ENCODE assay signal across 9 mouse cellular contexts in the genomic region with DNA sequence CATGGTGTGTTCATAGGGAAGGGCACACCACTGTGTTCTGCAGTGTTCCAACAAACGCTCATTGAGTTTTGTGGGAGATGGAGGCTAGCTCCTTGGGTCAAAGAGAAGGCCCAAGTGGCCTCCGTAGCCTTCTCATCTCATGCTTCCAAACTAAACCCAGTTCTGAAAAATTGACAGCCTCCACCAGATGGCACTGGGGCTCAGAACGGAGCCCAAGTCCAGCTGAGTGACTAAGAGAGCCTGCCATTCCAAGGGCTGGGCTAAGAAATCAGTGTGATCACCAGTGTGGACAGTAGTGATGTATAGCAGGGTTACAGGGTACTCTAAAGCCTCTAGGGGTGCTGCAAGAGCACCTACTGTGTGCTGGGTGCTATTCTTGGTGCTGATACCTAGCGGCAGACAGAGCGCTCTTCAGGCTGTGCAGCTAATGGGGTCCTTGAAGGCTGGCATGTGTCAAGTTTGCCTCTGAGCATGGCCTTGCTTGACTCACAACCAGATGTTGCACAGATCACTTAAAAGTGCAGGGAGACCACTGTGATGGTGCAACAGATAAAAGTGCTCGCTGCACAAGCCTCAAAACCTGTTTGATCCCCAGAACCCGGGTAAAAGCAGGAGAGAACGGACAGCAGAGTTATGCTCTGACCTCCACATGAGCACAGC. TPM values are rescaled to one million over a fixed set of nuclear protein-coding genes. Genes with fewer than 3 reads are reported as not detected.
DNase-seq lines count a peak whose midpoint lies in the region; ATAC-seq and TF ChIP-seq lines count a peak whose summit lies in the region.
"Had no signal": no experiment of that assay in that cellular context is flagged by ENCODE, and none has a peak within 500 bp of the region (broad histone marks: within the 10 kb centered on the region; RNA-seq: fewer than 3 reads in every experiment).

No protein-coding gene starts in this region.

- H3K9ac ChIP-seq in forebrain, postnatal 0 days, result no peak overlapping the region
- H3K9ac ChIP-seq in forebrain, embryonic 11.5 days (ENCODE audit: low read length), result no peak overlapping the region
- H3K9ac ChIP-seq in lung, postnatal 0 days (replicated peaks; ENCODE audit: low read depth), result no peak overlapping the region

- H3K4me2 ChIP-seq in forebrain, postnatal 0 days (ENCODE audit: low read depth), result no peak overlapping the region
- no peak overlapping the region for H3K4me2 ChIP-seq in forebrain, embryonic 11.5 days (ENCODE audit: low read depth, low read length, severe bottlenecking)
- H3K4me2 ChIP-seq in lung, postnatal 0 days (replicated peaks; ENCODE audit: low read depth, low read length), result no peak overlapping the region

- H3K4me1 ChIP-seq in forebrain, postnatal 0 days (ENCODE audit: insufficient read depth), result 0 out of 2 replicates have a peak, but pooled peaks cover 4% of the 10 kb centered on the region
- H3K4me1 ChIP-seq in forebrain, embryonic 11.5 days (replicated peaks; ENCODE audit: control insufficient read depth, insufficient read depth, low read length), result peaks cover 5% of the 10 kb centered on the region; the same call in 1 of the 2 replicates
- no peaks in the 10 kb centered on the region for H3K4me1 ChIP-seq in lung, postnatal 0 days (ENCODE audit: insufficient read depth, low read depth, low read length)
- peaks cover 41% of the 10 kb centered on the region for H3K4me1 ChIP-seq in olfactory bulb, adult 2 months (ENCODE audit: control insufficient read depth, insufficient read depth, low read length)
- no peaks in the 10 kb centered on the region for H3K4me1 ChIP-seq in thymus, adult 2 months (replicated peaks; ENCODE audit: control insufficient read depth, insufficient read depth, low read length)

- 82% methylated on average over 8 of the region's 8 CpGs for WGBS in forebrain, postnatal 0 days
- WGBS in forebrain, embryonic 11.5 days, result 81% methylated on average over 8 of the region's 8 CpGs
- 72% methylated on average over 8 of the region's 8 CpGs for WGBS in lung, postnatal 0 days
- 77% methylated on average over 8 of the region's 8 CpGs for WGBS in olfactory bulb, adult 2 months
- 82% methylated on average over 8 of the region's 8 CpGs for WGBS in thymus, adult 2 months

- no peak for TF ChIP-seq POLR2A in olfactory bulb, adult 2 months (IDR thresholded peaks at IDR 0.05; ENCODE audit: insufficient read depth, low read depth, low read length)
- no peak for TF ChIP-seq POLR2A in thymus, adult 2 months (IDR thresholded peaks at IDR 0.05; ENCODE audit: control insufficient read depth, extremely low read depth, insufficient read depth, low read length, poor library complexity)

- H3K27ac ChIP-seq in forebrain, postnatal 0 days (ENCODE audit: low read depth, low read length), result no peak overlapping the region
- H3K27ac ChIP-seq in forebrain, embryonic 11.5 days (ENCODE audit: low read depth, low read length), result no peak overlapping the region
- H3K27ac ChIP-seq in lung, postnatal 0 days (ENCODE audit: low read length), result no peak overlapping the region
- H3K27ac ChIP-seq in olfactory bulb, adult 2 months (ENCODE audit: insufficient read depth, low read depth, low read length), result no peak overlapping the region
- H3K27ac ChIP-seq in thymus, adult 2 months (ENCODE audit: control insufficient read depth, insufficient read depth, low read length), result no peak overlapping the region

- H3K9me3 ChIP-seq in forebrain, postnatal 0 days (ENCODE audit: low read length), result no peaks in the 10 kb centered on the region
- no peaks in the 10 kb centered on the region for H3K9me3 ChIP-seq in forebrain, embryonic 11.5 days (ENCODE audit: control insufficient read depth, low read length)
- H3K9me3 ChIP-seq in lung, postnatal 0 days (ENCODE audit: low read length), result no peaks in the 10 kb centered on the region

- ATAC-seq in forebrain, postnatal 0 days, result peak; percentile 25; the same call in 1 of the 2 replicates
- ATAC-seq in forebrain, embryonic 11.5 days (replicated peaks; ENCODE audit: low FRiP score), result no peak
- ATAC-seq in lung, postnatal 0 days, result no peak

- H3K27me3 ChIP-seq in forebrain, postnatal 0 days (ENCODE audit: insufficient read depth, low read length), result no peaks in the 10 kb centered on the region
- no peaks in the 10 kb centered on the region for H3K27me3 ChIP-seq in forebrain, embryonic 11.5 days (ENCODE audit: control insufficient read depth, insufficient read depth, low read length)
- H3K27me3 ChIP-seq in lung, postnatal 0 days (replicated peaks; ENCODE audit: insufficient read depth, low read length), result no peaks in the 10 kb centered on the region
- H3K27me3 ChIP-seq in thymus, adult 2 months (ENCODE audit: control insufficient read depth, insufficient read depth, low read length), result no peaks in the 10 kb centered on the region

- peak; percentile 62 for TF ChIP-seq CTCF in forebrain, postnatal 0 days (IDR thresholded peaks at IDR 0.05; ENCODE audit: low read depth)
- peak; percentile 52 for TF ChIP-seq CTCF in lung, postnatal 0 days (IDR thresholded peaks at IDR 0.05)
- TF ChIP-seq CTCF in olfactory bulb, adult 2 months (IDR thresholded peaks at IDR 0.05; ENCODE audit: insufficient read depth, low read depth, low read length), result 0 out of 2 replicates have a peak, but pooled peaks have one; percentile 19
- no peak for TF ChIP-seq CTCF in thymus, adult 2 months (IDR thresholded peaks at IDR 0.05; ENCODE audit: borderline replicate concordance, control insufficient read depth, extremely low read depth, insufficient read depth, low read length, poor library complexity)

- peaks cover 11% of the 10 kb centered on the region; the same call in 1 of the 2 replicates for H3K36me3 ChIP-seq in forebrain, postnatal 0 days (ENCODE audit: insufficient read depth)
- H3K36me3 ChIP-seq in forebrain, embryonic 11.5 days (ENCODE audit: control insufficient read depth, insufficient read depth, low read length), result no peaks in the 10 kb centered on the region; the same call in none of the 2 replicates
- H3K36me3 ChIP-seq in lung, postnatal 0 days (ENCODE audit: insufficient read depth, low read length), result no peaks in the 10 kb centered on the region
- no peaks in the 10 kb centered on the region for H3K36me3 ChIP-seq in thymus, adult 2 months (ENCODE audit: control insufficient read depth, insufficient read depth, low read length)

- H3K4me3 ChIP-seq in forebrain, postnatal 0 days (ENCODE audit: low read depth, low read length), result no peak overlapping the region
- H3K4me3 ChIP-seq in forebrain, embryonic 11.5 days (ENCODE audit: low read depth, low read length), result no peak overlapping the region
- no peak overlapping the region for H3K4me3 ChIP-seq in lung, postnatal 0 days (ENCODE audit: low read depth, low read length)
- H3K4me3 ChIP-seq in olfactory bulb, adult 2 months (ENCODE audit: insufficient read depth, low read depth, low read length), result no peak overlapping the region
- no peak overlapping the region for H3K4me3 ChIP-seq in thymus, adult 2 months (ENCODE audit: control insufficient read depth, insufficient read depth, low read length)

- TF ChIP-seq EP300 in lung, postnatal 0 days (IDR thresholded peaks at IDR 0.05), result no peak

- peak; percentile 54 for DNase-seq in forebrain, postnatal 0 days
- no peak for DNase-seq in forebrain, embryonic 11.5 days (ENCODE audit: low spot score)
- DNase-seq in lung, postnatal 0 days (ENCODE audit: low spot score), result peak; percentile 20
- no peak for DNase-seq in lung, adult 18-20 months
- DNase-seq in brain, adult 2 months (ENCODE audit: low read depth, low spot score), result peak; percentile 81
- DNase-seq in spleen, postnatal 10 days (ENCODE audit: low spot score in 2 of 2), result no peak
- DNase-seq in thymus, adult 2 months, result no peak
- DNase-seq: lung, adult 2 months had no signal

RNA-seq across cellular contexts. Expression of gene Gpc1, which starts 8.9 kb away (rescaled TPM):
- total RNA-seq in forebrain, postnatal 0 days (2014; rRNA removed), result 132 and 173 TPM in 2 replicates
- 47.4 and 52.8 TPM in 2 replicates for polyA plus RNA-seq in forebrain, postnatal 0 days (2015; fragmentation: Nextera tagmentation; extraction: Ambion mirVana)
- polyA plus RNA-seq in forebrain, embryonic 11.5 days (2014; fragmentation: Nextera tagmentation; extraction: Ambion mirVana), result 139 and 154 TPM in 2 replicates
- 11.0 and 12.5 TPM in 2 replicates for polyA plus RNA-seq in lung, postnatal 0 days (2015; fragmentation: Nextera tagmentation; extraction: Ambion mirVana)
- polyA plus RNA-seq in olfactory bulb, adult 2 months (2012; ENCODE audit: insufficient read depth, insufficient read length, low replicate concordance, missing spikeins), result not detected in 2 replicates
- polyA plus RNA-seq in thymus, adult 2 months (2012; rRNA removed), result 57.3 and 72.5 TPM in 2 replicates

Comparison
In these comparisons a context has a peak if more than half of its experiments do, and no peak if none do; other contexts are left out.
1. DNase-seq: peak in forebrain, postnatal 0 days (single experiment), lung, postnatal 0 days (single experiment) and brain, adult 2 months (single experiment); none in forebrain, embryonic 11.5 days (single experiment), lung, adult 18-20 months (0 of 2), spleen, postnatal 10 days (0 of 2) and thymus, adult 2 months (single experiment).
2. RNA of gene Gpc1, which starts 8.9 kb away (polyA plus RNA-seq): 139 to 154 TPM in forebrain, embryonic 11.5 days, 57.3 to 72.5 TPM in thymus, adult 2 months, 47.4 to 52.8 TPM in forebrain, postnatal 0 days and 11.0 to 12.5 TPM in lung, postnatal 0 days; not detected in olfactory bulb, adult 2 months; every median in the first group is over 10 times any median in the second.